Mouse (Mus musculus) embryonic facial prominence, embryonic 15.5 days (tissue): ENCODE measurements around the gene Gm8947. TPM values are rescaled to one million over a fixed set of nuclear protein-coding genes. Genes with fewer than 3 reads are reported as not detected.
"Not testable (repeated sequence)": the region's sequence is repeated elsewhere in the genome, so short reads cannot be mapped to it uniquely, and the experiment has no call there.

Experiments
- ATAC-seq: fragments of 200-750 bp; cut with Nextera tagmentation; 2 replicates; pipeline ENCODE4 v1.8.0; 2017; ENCODE audit warnings: low read depth, moderate TSS enrichment; ENCODE audit not compliant: insufficient number of reproducible peaks, low FRiP score, low TSS enrichment
- H3K27ac ChIP-seq: fragments of 300-500 bp; sonication (generic); replicated peaks from 2 replicates; pipeline ENCODE4 v1.5.1; 2015; ENCODE audit warnings: mild to moderate bottlenecking, inconsistent platforms
- H3K27me3 ChIP-seq: fragments of 300-500 bp; sonication (generic); 2 replicates; pipeline ENCODE4 v1.6.1; 2015; ENCODE audit warnings: inconsistent platforms
- H3K36me3 ChIP-seq: fragments of 300-500 bp; sonication (generic); 2 replicates; pipeline ENCODE4 v1.6.1; 2015; ENCODE audit warnings: mild to moderate bottlenecking, inconsistent platforms
- H3K4me1 ChIP-seq: fragments of 300-500 bp; sonication (generic); 2 replicates; pipeline ENCODE4 v1.6.1; 2015; ENCODE audit warnings: inconsistent platforms
- H3K4me2 ChIP-seq: fragments of 300-500 bp; sonication (generic); replicated peaks from 2 replicates; pipeline ENCODE4 v1.6.1; 2015; ENCODE audit warnings: mild to moderate bottlenecking, inconsistent platforms
- H3K4me3 ChIP-seq: fragments of 300-500 bp; sonication (generic); replicated peaks from 2 replicates; pipeline ENCODE4 v1.5.1; 2015; ENCODE audit warnings: mild to moderate bottlenecking, inconsistent platforms
- H3K9ac ChIP-seq: fragments of 300-500 bp; sonication (generic); 2 replicates; pipeline ENCODE4 v1.6.1; 2015; ENCODE audit warnings: inconsistent platforms
- H3K9me3 ChIP-seq: fragments of 300-500 bp; sonication (generic); replicated peaks from 2 replicates; pipeline ENCODE4 v1.6.1; 2016; ENCODE audit warnings: inconsistent platforms
- WGBS: fragments of 180-500 bp; shearing (Covaris S2); methylation state at CpG from one replicate; pipeline ENCODE4 v1.1.7; 2015; 5-methylcytosine and 5-hydroxymethylcytosine counted together
- polyA plus RNA-seq: library from polyadenylated mRNA; unstranded; fragments of >200 nt; fragmentation: Nextera tagmentation; extraction: Ambion mirVana; gene quantifications from 2 replicates; pipeline ENCODE4 v1.2.1, GENCODE M21; 2015

Gene Gm8947
- polyA plus RNA-seq, 1 experiment from 2014 or later = 0.44 TPM

DNA sequence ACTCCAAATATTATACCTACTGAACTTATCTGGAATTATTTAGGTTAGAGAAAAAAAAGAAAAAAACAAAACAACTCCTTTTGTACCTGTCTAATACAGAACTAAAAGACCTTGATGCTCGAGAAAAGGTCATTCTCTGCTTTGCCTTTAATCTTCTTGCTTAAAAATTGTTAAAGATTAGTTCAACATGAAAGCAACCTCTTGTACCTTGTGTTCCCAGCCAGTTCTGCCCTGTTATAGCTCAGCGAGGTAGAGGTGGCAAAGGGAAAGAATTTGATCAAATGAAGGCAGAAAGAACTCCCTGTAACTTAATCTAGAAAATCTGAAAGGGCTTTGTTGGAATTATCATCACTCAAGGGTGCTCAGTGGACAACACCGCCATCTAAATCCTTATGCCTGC lies 6.0 kb upstream of the Gm8947 start:
- H3K27ac ChIP-seq, H3K36me3 ChIP-seq, H3K4me1 ChIP-seq, H3K9ac ChIP-seq, H3K27me3 ChIP-seq, H3K4me2 ChIP-seq, ATAC-seq, H3K4me3 ChIP-seq, H3K9me3 ChIP-seq: not testable (repeated sequence)
- 69% methylated on average over 3 of the region's 3 CpGs for WGBS

- H3K9ac ChIP-seq, H3K9me3 ChIP-seq, H3K27ac ChIP-seq, H3K36me3 ChIP-seq, H3K4me1 ChIP-seq, H3K4me3 ChIP-seq, H3K4me2 ChIP-seq, ATAC-seq, H3K27me3 ChIP-seq: not testable (repeated sequence)
- 84% methylated on average over 4 of the region's 4 CpGs for WGBS
Measured at GRCm38 (mm10) chr1:151186879-151187424, 5.2 kb upstream of the Gm8947 start.

DNA sequence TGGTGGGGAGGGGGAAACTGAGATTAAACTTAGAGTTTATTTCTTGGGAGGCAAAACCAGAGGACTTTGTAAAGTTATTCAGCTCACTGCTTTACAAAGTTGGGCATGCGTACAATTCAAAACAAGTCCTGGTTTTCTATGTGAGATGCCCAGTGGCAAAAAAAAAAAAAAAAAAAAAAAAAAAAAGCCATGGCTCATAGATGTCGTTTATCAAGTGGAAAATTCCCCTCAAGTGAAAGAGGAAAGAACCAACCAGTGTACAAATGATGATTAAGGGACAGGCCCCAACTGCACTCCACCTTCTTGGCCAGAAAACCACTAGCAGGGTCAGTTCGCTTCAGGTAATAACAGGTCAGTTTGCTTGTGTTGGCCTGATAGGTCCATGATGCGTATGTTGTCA lies 3.7 kb upstream of the Gm8947 start:
- H3K27me3 ChIP-seq = no peaks in the 10 kb centered on the region
- WGBS = 81% methylated on average over 4 of the region's 4 CpGs
- H3K27ac ChIP-seq = no peak overlapping the region
- H3K9me3 ChIP-seq = no peaks in the 10 kb centered on the region
- no peak for ATAC-seq
- no peak overlapping the region for H3K9ac ChIP-seq
- H3K4me2 ChIP-seq = no peak overlapping the region
- no peaks in the 10 kb centered on the region for H3K36me3 ChIP-seq
- H3K4me3 ChIP-seq = no peak overlapping the region
- no peaks in the 10 kb centered on the region for H3K4me1 ChIP-seq

DNA sequence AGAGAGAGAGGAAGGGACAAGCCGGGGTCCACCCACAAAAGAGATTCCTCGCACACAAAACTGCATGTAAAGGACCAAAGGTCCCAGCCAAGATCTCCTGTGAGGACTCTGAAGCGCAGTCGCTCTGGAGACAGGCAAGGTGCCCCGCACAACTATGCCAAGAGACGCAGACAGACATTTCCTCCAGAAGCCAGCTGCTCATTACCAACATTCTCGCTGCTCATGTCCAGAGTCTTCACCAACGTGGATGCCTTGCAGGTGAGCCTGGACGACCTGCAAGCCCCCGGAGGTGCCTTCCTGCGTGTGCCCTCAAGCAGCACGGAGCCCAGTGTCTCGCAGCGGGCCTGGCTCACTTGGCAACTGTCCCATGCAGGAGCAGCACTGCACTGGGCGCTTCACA lies 563 bp downstream of the Gm8947 start:
- H3K4me2 ChIP-seq, H3K27ac ChIP-seq, ATAC-seq, H3K36me3 ChIP-seq, H3K9ac ChIP-seq, H3K4me1 ChIP-seq, H3K9me3 ChIP-seq, H3K27me3 ChIP-seq, H3K4me3 ChIP-seq: not testable (repeated sequence)
- WGBS = 88% methylated on average over 15 of the region's 15 CpGs

GRCm38 (mm10) chr1:151195986-151196385 lies 3.8 kb downstream of the Gm8947 start:
- 60% methylated on average over 4 of the region's 4 CpGs for WGBS
- H3K4me2 ChIP-seq, H3K36me3 ChIP-seq: not testable (repeated sequence)

DNA sequence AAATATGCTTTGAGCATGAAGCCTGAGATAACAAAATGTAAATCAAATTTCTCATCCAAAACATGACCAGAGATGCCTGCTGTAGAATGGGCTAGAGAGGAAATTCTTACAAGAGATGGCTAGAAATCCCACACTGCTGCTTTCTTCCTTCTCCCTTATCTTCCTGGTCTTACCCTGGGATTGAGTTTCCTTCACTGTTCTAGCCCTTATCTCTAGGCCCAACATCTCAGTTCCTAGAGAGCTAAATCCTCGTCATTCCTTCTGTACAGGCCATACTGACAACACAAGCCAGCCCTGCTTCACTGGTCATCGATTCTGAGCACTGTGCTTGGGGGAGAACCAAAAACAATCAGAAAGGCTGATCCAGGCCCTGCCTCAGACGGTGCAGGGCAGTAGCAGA lies 4.5 kb downstream of the Gm8947 start:
- 71% methylated on average over 3 of the region's 3 CpGs for WGBS
- H3K36me3 ChIP-seq, H3K27ac ChIP-seq, H3K4me2 ChIP-seq, H3K27me3 ChIP-seq, H3K4me1 ChIP-seq, H3K9ac ChIP-seq, H3K4me3 ChIP-seq, H3K9me3 ChIP-seq, ATAC-seq: not testable (repeated sequence)

More at GRCm38 (mm10) chr1:151195986-151196385, 3.8 kb downstream of the Gm8947 start:
- H3K9me3 ChIP-seq, ATAC-seq, H3K27ac ChIP-seq, H3K27me3 ChIP-seq, H3K4me3 ChIP-seq, H3K4me1 ChIP-seq, H3K9ac ChIP-seq: not testable (repeated sequence)

GRCm38 (mm10) chr1:151198120-151198519 lies 5.9 kb downstream of the Gm8947 start, which contains the start of gene Gm47995:
Gene Gm47995 (plus strand): TSS chr1:151198448.
- not testable (repeated sequence) for H3K4me3 ChIP-seq, H3K4me2 ChIP-seq, H3K4me1 ChIP-seq, H3K9me3 ChIP-seq, ATAC-seq, H3K9ac ChIP-seq, H3K27ac ChIP-seq, H3K27me3 ChIP-seq, H3K36me3 ChIP-seq
- 65% methylated on average over 2 of the region's 4 CpGs for WGBS

DNA sequence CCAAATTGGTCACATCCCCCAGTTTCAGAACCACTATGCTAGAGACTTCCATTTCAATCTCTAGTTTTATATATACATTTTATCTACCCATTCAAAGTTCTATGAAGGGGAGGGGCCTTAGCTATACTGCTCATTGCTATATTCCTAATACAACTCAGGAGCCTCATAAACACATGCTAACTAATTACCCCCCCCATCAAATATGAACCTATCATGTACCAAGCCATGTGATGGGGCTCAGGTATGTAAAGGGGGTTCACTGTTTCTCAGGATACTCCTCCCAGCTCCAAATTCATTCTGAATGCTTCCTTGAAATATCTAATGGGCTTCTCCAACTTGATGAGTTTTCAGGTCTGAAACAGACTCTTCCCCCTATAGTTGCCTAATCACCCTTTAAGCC lies 8.4 kb downstream of the Gm8947 start:
- H3K27me3 ChIP-seq, H3K9ac ChIP-seq, H3K4me3 ChIP-seq, H3K4me2 ChIP-seq, H3K9me3 ChIP-seq, H3K27ac ChIP-seq, H3K4me1 ChIP-seq, H3K36me3 ChIP-seq, ATAC-seq: not testable (repeated sequence)

GRCm38 (mm10) chr1:151202771-151203170 lies 10.6 kb downstream of the Gm8947 start:
- not testable (repeated sequence) for H3K36me3 ChIP-seq, H3K9ac ChIP-seq, H3K9me3 ChIP-seq, H3K27me3 ChIP-seq, H3K4me3 ChIP-seq, ATAC-seq, H3K4me2 ChIP-seq, H3K27ac ChIP-seq, H3K4me1 ChIP-seq
- 81% methylated on average over 3 of the region's 5 CpGs for WGBS

GRCm38 (mm10) chr1:151203818-151204217 lies 11.6 kb downstream of the Gm8947 start, which contains the start of gene 3110040M04Rik:
Gene 3110040M04Rik (plus strand): TSS chr1:151204121.
- WGBS = no CpG with 5 or more reads among the region's 6 CpGs
- not testable (repeated sequence) for H3K4me1 ChIP-seq, H3K9ac ChIP-seq, H3K4me2 ChIP-seq, H3K9me3 ChIP-seq, H3K36me3 ChIP-seq, H3K27me3 ChIP-seq, ATAC-seq, H3K4me3 ChIP-seq, H3K27ac ChIP-seq

GRCm38 (mm10) chr1:151208493-151208892 lies 16.3 kb downstream of the Gm8947 start:
- not testable (repeated sequence) for H3K27me3 ChIP-seq, H3K36me3 ChIP-seq, H3K9me3 ChIP-seq, H3K4me3 ChIP-seq, H3K4me2 ChIP-seq, H3K27ac ChIP-seq, H3K9ac ChIP-seq, ATAC-seq, H3K4me1 ChIP-seq
- 74% methylated on average over 4 of the region's 5 CpGs for WGBS

GRCm38 (mm10) chr1:151208944-151209343 lies 16.8 kb downstream of the Gm8947 start:
- H3K9ac ChIP-seq, H3K4me1 ChIP-seq, H3K27ac ChIP-seq, H3K36me3 ChIP-seq, H3K4me3 ChIP-seq, H3K27me3 ChIP-seq, H3K4me2 ChIP-seq, H3K9me3 ChIP-seq, ATAC-seq: not testable (repeated sequence)
